Mouse (Mus musculus) thymus, adult 2 months (tissue): ENCODE data around the gene Gm9733.

ENCODE experiments used
- CTCF ChIP-seq: fragments of 200-500 bp; IDR thresholded peaks from 2 replicates; pipeline ENCODE4 v1.5.1; 2012; ENCODE audit warnings: mild to moderate bottlenecking, control low read depth, low read length, moderate library complexity, borderline replicate concordance; ENCODE audit not compliant: control insufficient read depth, poor library complexity, insufficient read depth; ENCODE audit errors: extremely low read depth
- POLR2A ChIP-seq: fragments of 200-500 bp; IDR thresholded peaks from 2 replicates; pipeline ENCODE4 v1.6.1; 2012; ENCODE audit warnings: mild to moderate bottlenecking, low read length, control low read depth, moderate library complexity; ENCODE audit not compliant: control insufficient read depth, poor library complexity, insufficient read depth; ENCODE audit errors: extremely low read depth

- no peak for TF ChIP-seq POLR2A
- TF ChIP-seq CTCF = no peak
Observed at GRCm38 (mm10) chr3:15340287-15340686, 8.2 kb upstream of the Gm9733 start.
